Mouse (Mus musculus): ENCODE measurements at regions not wholly inside any gene's neighbourhood (a gene's known extent, or its start where the extent isn't known, plus 50 kb on each side); places are given as distances from the start of the nearest gene placed in this dataset.
A peak's percentile ranks its signal among the peaks of the same experiment; 100 is the strongest.

DNA sequence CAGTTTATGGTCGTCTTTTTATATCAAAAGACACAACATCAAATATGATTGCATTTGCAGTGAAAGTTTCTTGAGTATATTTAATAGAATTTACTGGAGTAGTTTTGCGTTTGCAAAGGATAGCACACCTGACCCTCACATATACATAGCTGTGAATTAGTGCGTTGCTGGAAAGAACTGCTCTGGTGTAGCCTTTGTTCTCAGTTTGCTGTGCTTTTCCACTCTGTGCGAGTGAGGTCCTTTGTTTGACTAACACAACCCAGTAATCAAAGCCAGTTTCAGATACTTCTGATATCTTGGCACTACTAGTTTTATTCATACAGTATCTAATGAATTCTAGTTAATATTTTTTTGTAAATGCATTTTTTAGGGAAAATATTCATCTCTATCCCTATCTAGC, 84.7 kb downstream of the Trim52 start:
- no peaks in the 10 kb centered on the region for H3K36me3 ChIP-seq (ENCODE audit: control insufficient read depth, insufficient read depth)
- H3ac ChIP-seq (ENCODE audit: control insufficient read depth, insufficient read length, low read depth), result no peak overlapping the region
- H3K79me2 ChIP-seq (ENCODE audit: control insufficient read depth, insufficient read depth), result no peaks in the 10 kb centered on the region
- no peak overlapping the region for H3K4me3 ChIP-seq (ENCODE audit: insufficient read depth, poor library complexity, severe bottlenecking)
- TF ChIP-seq MYOG (IDR thresholded peaks at IDR 0.05; ENCODE audit: control insufficient read depth, extremely low read depth, insufficient read length) (no peak), MYOD1 (IDR thresholded peaks at IDR 0.05; ENCODE audit: control insufficient read depth, insufficient read length, low read depth) (no peak), USF1 (IDR thresholded peaks at IDR 0.05; ENCODE audit: low read depth) (no peak), FOSL1 (IDR thresholded peaks at IDR 0.05; ENCODE audit: insufficient read depth, low read length, poor library complexity, severe bottlenecking) (no peak), CTCF (IDR thresholded peaks at IDR 0.05; ENCODE audit: control insufficient read depth, insufficient read depth, insufficient read length) (no peak), MAX (IDR thresholded peaks at IDR 0.05) (no peak), CEBPB (IDR thresholded peaks at IDR 0.05; ENCODE audit: low read depth) (no peak)
- no peaks in the 10 kb centered on the region for H3K79me3 ChIP-seq (ENCODE audit: low read depth)
- H3K27me3 ChIP-seq (ENCODE audit: control insufficient read depth, insufficient read depth, insufficient read length), result no peaks in the 10 kb centered on the region

- no peaks in the 10 kb centered on the region for H3K79me3 ChIP-seq (ENCODE audit: low read depth)
- no peaks in the 10 kb centered on the region for H3K27me3 ChIP-seq (ENCODE audit: control insufficient read depth, insufficient read depth, insufficient read length)
- H3ac ChIP-seq (ENCODE audit: control insufficient read depth, insufficient read length, low read depth), result no peak overlapping the region
- no peaks in the 10 kb centered on the region for H3K36me3 ChIP-seq (ENCODE audit: control insufficient read depth, insufficient read depth)
- H3K79me2 ChIP-seq (ENCODE audit: control insufficient read depth, insufficient read depth), result no peaks in the 10 kb centered on the region
- TF ChIP-seq USF1 (IDR thresholded peaks at IDR 0.05; ENCODE audit: low read depth) (no peak), MYOD1 (IDR thresholded peaks at IDR 0.05; ENCODE audit: control insufficient read depth, insufficient read length, low read depth) (no peak), MAX (IDR thresholded peaks at IDR 0.05) (no peak), FOSL1 (IDR thresholded peaks at IDR 0.05; ENCODE audit: insufficient read depth, low read length, poor library complexity, severe bottlenecking) (no peak), CEBPB (IDR thresholded peaks at IDR 0.05; ENCODE audit: low read depth) (no peak), CTCF (IDR thresholded peaks at IDR 0.05; ENCODE audit: control insufficient read depth, insufficient read depth, insufficient read length) (no peak), MYOG (IDR thresholded peaks at IDR 0.05; ENCODE audit: control insufficient read depth, extremely low read depth, insufficient read length) (no peak)
- H3K4me3 ChIP-seq (ENCODE audit: insufficient read depth, poor library complexity, severe bottlenecking), result peak overlapping the region; percentile 2
Measured at GRCm38 (mm10) chr14:106193583-106193982, 87.6 kb downstream of the Trim52 start.

- Histone ChIP-seq H3K79me3 (ENCODE audit: low read depth) (no peaks in the 10 kb centered on the region), H3K36me3 (ENCODE audit: control insufficient read depth, insufficient read depth) (no peaks in the 10 kb centered on the region), H3K79me2 (ENCODE audit: control insufficient read depth, insufficient read depth) (no peaks in the 10 kb centered on the region), H3K4me3 (ENCODE audit: insufficient read depth, poor library complexity, severe bottlenecking) (no peak overlapping the region), H3K27me3 (ENCODE audit: control insufficient read depth, insufficient read depth, insufficient read length) (no peaks in the 10 kb centered on the region), H3ac (ENCODE audit: control insufficient read depth, insufficient read length, low read depth) (no peak overlapping the region)
- TF ChIP-seq MYOD1 (IDR thresholded peaks at IDR 0.05; ENCODE audit: control insufficient read depth, insufficient read length, low read depth) (peak; percentile 30), CTCF (IDR thresholded peaks at IDR 0.05; ENCODE audit: control insufficient read depth, insufficient read depth, insufficient read length) (no peak), MAX (IDR thresholded peaks at IDR 0.05) (no peak)
Measured at GRCm38 (mm10) chr14:106194104-106194503, 88.1 kb downstream of the Trim52 start.

DNA sequence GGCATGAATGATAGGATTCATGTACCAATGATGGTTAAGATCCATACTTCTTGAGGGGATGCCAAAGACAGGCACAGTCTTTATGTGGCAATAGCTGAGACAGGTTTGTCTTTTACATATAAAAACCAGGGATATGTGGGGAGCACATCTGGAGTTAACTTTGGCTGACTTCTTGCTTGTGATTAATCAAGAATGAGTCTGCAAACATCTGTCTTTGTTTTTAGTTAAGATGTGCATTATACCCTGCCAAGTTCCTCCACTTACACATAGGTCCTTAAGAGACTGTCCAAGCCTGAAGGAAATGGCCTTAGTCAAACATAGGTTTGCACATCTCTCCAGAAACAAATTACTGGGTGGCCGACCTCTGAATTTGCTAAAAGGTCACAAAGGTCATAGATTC, 91.8 kb downstream of the Trim52 start:
- Histone ChIP-seq H3K27me3 (ENCODE audit: control insufficient read depth, insufficient read depth, insufficient read length) (no peaks in the 10 kb centered on the region), H3ac (ENCODE audit: control insufficient read depth, insufficient read length, low read depth) (no peak overlapping the region), H3K79me3 (ENCODE audit: low read depth) (no peaks in the 10 kb centered on the region), H3K36me3 (ENCODE audit: control insufficient read depth, insufficient read depth) (no peaks in the 10 kb centered on the region), H3K79me2 (ENCODE audit: control insufficient read depth, insufficient read depth) (no peaks in the 10 kb centered on the region), H3K4me3 (ENCODE audit: insufficient read depth, poor library complexity, severe bottlenecking) (no peak overlapping the region)
- TF ChIP-seq USF1 (IDR thresholded peaks at IDR 0.05; ENCODE audit: low read depth), result no peak
- TF ChIP-seq CEBPB (IDR thresholded peaks at IDR 0.05; ENCODE audit: low read depth), result no peak
- TF ChIP-seq MAX (IDR thresholded peaks at IDR 0.05), result no peak
- TF ChIP-seq MYOD1 (IDR thresholded peaks at IDR 0.05; ENCODE audit: control insufficient read depth, insufficient read length, low read depth), result no peak
- TF ChIP-seq MYOG (IDR thresholded peaks at IDR 0.05; ENCODE audit: control insufficient read depth, extremely low read depth, insufficient read length), result no peak
- TF ChIP-seq FOSL1 (IDR thresholded peaks at IDR 0.05; ENCODE audit: insufficient read depth, low read length, poor library complexity, severe bottlenecking), result no peak
- TF ChIP-seq CTCF (IDR thresholded peaks at IDR 0.05; ENCODE audit: control insufficient read depth, insufficient read depth, insufficient read length), result no peak

DNA sequence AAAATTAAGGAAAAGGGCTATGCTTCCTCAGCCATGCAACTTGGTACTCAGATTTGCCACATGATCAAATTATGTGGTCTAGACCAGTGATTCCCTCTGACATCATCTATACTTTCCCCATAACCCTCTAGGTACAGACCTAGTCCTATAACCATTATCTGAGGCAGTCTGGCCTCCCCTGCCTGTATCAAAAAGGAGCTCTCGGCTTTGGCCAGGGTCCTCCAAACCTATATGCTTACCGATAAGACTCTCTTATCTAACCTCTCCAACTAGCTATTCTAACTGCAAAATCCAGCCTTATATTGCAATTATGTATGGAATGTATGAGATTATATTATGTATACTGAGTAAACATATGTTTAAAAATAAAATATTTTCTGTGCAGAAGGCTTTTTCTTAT, 93.1 kb downstream of the Trim52 start:
- Histone ChIP-seq H3K4me3 (ENCODE audit: insufficient read depth, poor library complexity, severe bottlenecking) (no peak overlapping the region), H3K27me3 (ENCODE audit: control insufficient read depth, insufficient read depth, insufficient read length) (no peaks in the 10 kb centered on the region), H3K79me3 (ENCODE audit: low read depth) (no peaks in the 10 kb centered on the region), H3K36me3 (ENCODE audit: control insufficient read depth, insufficient read depth) (no peaks in the 10 kb centered on the region), H3ac (ENCODE audit: control insufficient read depth, insufficient read length, low read depth) (no peak overlapping the region), H3K79me2 (ENCODE audit: control insufficient read depth, insufficient read depth) (no peaks in the 10 kb centered on the region)
- TF ChIP-seq CTCF (IDR thresholded peaks at IDR 0.05; ENCODE audit: control insufficient read depth, insufficient read depth, insufficient read length), result no peak
- no peak for TF ChIP-seq MYOD1 (IDR thresholded peaks at IDR 0.05; ENCODE audit: control insufficient read depth, insufficient read length, low read depth)
- no peak for TF ChIP-seq MYOG (IDR thresholded peaks at IDR 0.05; ENCODE audit: control insufficient read depth, extremely low read depth, insufficient read length)
- TF ChIP-seq CEBPB (IDR thresholded peaks at IDR 0.05; ENCODE audit: low read depth), result no peak
- no peak for TF ChIP-seq MAX (IDR thresholded peaks at IDR 0.05)
- TF ChIP-seq USF1 (IDR thresholded peaks at IDR 0.05; ENCODE audit: low read depth), result no peak
- no peak for TF ChIP-seq FOSL1 (IDR thresholded peaks at IDR 0.05; ENCODE audit: insufficient read depth, low read length, poor library complexity, severe bottlenecking)
